Mouse (Mus musculus): ENCODE measurements around the gene Fndc5. TPM values are rescaled to one million over a fixed set of nuclear protein-coding genes. Genes with fewer than 3 reads are reported as not detected.

Gene Fndc5
- total and polyA plus RNA-seq, 2 experiments from 2014 or later: 19.6 to 38.4 TPM

- peaks cover 11% of the 10 kb centered on the region; the same call in 1 of the 2 replicates for H3K4me1 ChIP-seq (ENCODE audit: insufficient read depth, low read length)
Observed at GRCm38 (mm10) chr4:129121569-129122086, 15.2 kb upstream of the Fndc5 start, which contains the start of gene Hpca. Gene Hpca, minus strand, starts transcription at chr4:129122036.

GRCm38 (mm10) chr4:129122107-129122506, 14.7 kb upstream of the Fndc5 start:
- H3K4me3 ChIP-seq (ENCODE audit: low read length): no peak overlapping the region; the same call in 1 of the 2 replicates
- H3K4me2 ChIP-seq (ENCODE audit: low read depth, low read length): peak overlapping the region; percentile 87
- no peaks in the 10 kb centered on the region for H3K36me3 ChIP-seq (ENCODE audit: insufficient read depth, low read length)
- H3K27me3 ChIP-seq (ENCODE audit: insufficient read depth, low read length): no peaks in the 10 kb centered on the region
- peaks cover 11% of the 10 kb centered on the region; the same call in 1 of the 2 replicates for H3K4me1 ChIP-seq (ENCODE audit: insufficient read depth, low read length)
- H3K27ac ChIP-seq: peak overlapping the region; percentile 27; the same call in 1 of the 2 replicates
- ATAC-seq (no peak), DNase-seq (ENCODE audit: low spot score) (no peak)
- 19% methylated on average over 9 of the region's 9 CpGs for WGBS
- no peak for TF ChIP-seq CTCF (IDR thresholded peaks at IDR 0.05; ENCODE audit: low read depth)
- H3K9ac ChIP-seq (replicated peaks; ENCODE audit: low read length): no peak overlapping the region
- H3K9me3 ChIP-seq (ENCODE audit: low read length): no peaks in the 10 kb centered on the region

More at GRCm38 (mm10) chr4:129121569-129122086, 15.2 kb upstream of the Fndc5 start, which contains the start of gene Hpca:
- peak within 1 kb of the TSS; percentile 48 for H3K4me3 ChIP-seq (ENCODE audit: low read length)
- no peak for TF ChIP-seq CTCF (IDR thresholded peaks at IDR 0.05; ENCODE audit: low read depth)
- DNase-seq (ENCODE audit: low spot score) (no peak), ATAC-seq (peak; percentile 11; the same call in 1 of the 2 replicates)
- H3K27me3 ChIP-seq (ENCODE audit: insufficient read depth, low read length): no peaks in the 10 kb centered on the region
- H3K4me2 ChIP-seq (ENCODE audit: low read depth, low read length): peak within 1 kb of the TSS; percentile 87
- no peaks in the 10 kb centered on the region for H3K9me3 ChIP-seq (ENCODE audit: low read length)
- WGBS: under 1% methylated on average over 15 of the region's 17 CpGs
- H3K36me3 ChIP-seq (ENCODE audit: insufficient read depth, low read length): no peaks in the 10 kb centered on the region
- peak within 1 kb of the TSS; percentile 65 for H3K9ac ChIP-seq (replicated peaks; ENCODE audit: low read length)
- H3K27ac ChIP-seq: peak within 1 kb of the TSS; percentile 70

- Histone ChIP-seq H3K4me1 (ENCODE audit: insufficient read depth, low read length) (peaks cover 11% of the 10 kb centered on the region; the same call in 1 of the 2 replicates), H3K9me3 (ENCODE audit: low read length) (no peaks in the 10 kb centered on the region), H3K4me3 (ENCODE audit: low read length) (no peak overlapping the region), H3K9ac (replicated peaks; ENCODE audit: low read length) (no peak overlapping the region), H3K4me2 (ENCODE audit: low read depth, low read length) (peak overlapping the region; percentile 87), H3K36me3 (ENCODE audit: insufficient read depth, low read length) (no peaks in the 10 kb centered on the region), H3K27me3 (ENCODE audit: insufficient read depth, low read length) (no peaks in the 10 kb centered on the region), H3K27ac (peak overlapping the region; percentile 27; the same call in 1 of the 2 replicates)
- ATAC-seq (no peak), DNase-seq (ENCODE audit: low spot score) (no peak)
- no peak for TF ChIP-seq CTCF (IDR thresholded peaks at IDR 0.05; ENCODE audit: low read depth)
- WGBS: 34% methylated on average over 8 of the region's 8 CpGs
Observed at GRCm38 (mm10) chr4:129122719-129123118, 14.1 kb upstream of the Fndc5 start.

- H3K27ac ChIP-seq: peak overlapping the region; percentile 73
- WGBS: 7% methylated on average over 13 of the region's 13 CpGs
- no peaks in the 10 kb centered on the region for H3K27me3 ChIP-seq (ENCODE audit: insufficient read depth, low read length)
- DNase-seq (ENCODE audit: low spot score): peak; percentile 80
- no peak overlapping the region for H3K4me3 ChIP-seq (ENCODE audit: low read length)
- no peaks in the 10 kb centered on the region for H3K9me3 ChIP-seq (ENCODE audit: low read length)
- 0 out of 2 replicates have a peak overlapping the region, but pooled peaks have one; percentile 21 for H3K9ac ChIP-seq (replicated peaks; ENCODE audit: low read length)
- peak overlapping the region; percentile 42 for H3K4me2 ChIP-seq (ENCODE audit: low read depth, low read length)
- peaks cover 25% of the 10 kb centered on the region; the same call in 1 of the 2 replicates for H3K4me1 ChIP-seq (ENCODE audit: insufficient read depth, low read length)
- no peak for TF ChIP-seq CTCF (IDR thresholded peaks at IDR 0.05; ENCODE audit: low read depth)
- H3K36me3 ChIP-seq (ENCODE audit: insufficient read depth, low read length): no peaks in the 10 kb centered on the region
- ATAC-seq: peak; percentile 30
Observed at GRCm38 (mm10) chr4:129124652-129125146, 12.1 kb upstream of the Fndc5 start.

GRCm38 (mm10) chr4:129125736-129126451, 10.9 kb upstream of the Fndc5 start:
- Histone ChIP-seq H3K4me3 (ENCODE audit: low read length) (no peak overlapping the region), H3K27ac (peak overlapping the region; percentile 73), H3K36me3 (ENCODE audit: insufficient read depth, low read length) (no peaks in the 10 kb centered on the region), H3K9ac (replicated peaks; ENCODE audit: low read length) (peak overlapping the region; percentile 30), H3K27me3 (ENCODE audit: insufficient read depth, low read length) (no peaks in the 10 kb centered on the region), H3K4me2 (ENCODE audit: low read depth, low read length) (peak overlapping the region; percentile 42), H3K4me1 (ENCODE audit: insufficient read depth, low read length) (peaks cover 33% of the 10 kb centered on the region), H3K9me3 (ENCODE audit: low read length) (no peaks in the 10 kb centered on the region)
- no peak for TF ChIP-seq CTCF (IDR thresholded peaks at IDR 0.05; ENCODE audit: low read depth)
- DNase-seq (ENCODE audit: low spot score): peak; percentile 76
- 12% methylated on average over 19 of the region's 19 CpGs for WGBS
- peak; percentile 16; the same call in 1 of the 2 replicates for ATAC-seq

- H3K4me1 ChIP-seq (ENCODE audit: insufficient read depth, low read length): peaks cover 33% of the 10 kb centered on the region
Observed at GRCm38 (mm10) chr4:129128582-129129338, 8.0 kb upstream of the Fndc5 start.

More at GRCm38 (mm10) chr4:129128582-129129338, 8.0 kb upstream of the Fndc5 start:
- Histone ChIP-seq H3K27me3 (ENCODE audit: insufficient read depth, low read length) (no peaks in the 10 kb centered on the region), H3K4me3 (ENCODE audit: low read length) (no peak overlapping the region), H3K36me3 (ENCODE audit: insufficient read depth, low read length) (no peaks in the 10 kb centered on the region), H3K9ac (replicated peaks; ENCODE audit: low read length) (no peak overlapping the region), H3K9me3 (ENCODE audit: low read length) (no peaks in the 10 kb centered on the region), H3K27ac (no peak overlapping the region), H3K4me2 (ENCODE audit: low read depth, low read length) (no peak overlapping the region)
- DNase-seq (ENCODE audit: low spot score) (no peak), ATAC-seq (no peak)
- WGBS: 50% methylated on average over 13 of the region's 13 CpGs
- no peak for TF ChIP-seq CTCF (IDR thresholded peaks at IDR 0.05; ENCODE audit: low read depth)
